Mouse (Mus musculus) cerebellum, postnatal 14 days (tissue): ENCODE results near the gene Ace.
A peak's percentile ranks its signal among the peaks of the same experiment; 100 is the strongest.

Experiments
- DNase-seq, 2 experiments: peaks; one replicate each; pipeline ENCODE4 v3.0.0; 2021; ENCODE audit warnings: mixed read lengths in 2 of 2

Gene Ace

DNA sequence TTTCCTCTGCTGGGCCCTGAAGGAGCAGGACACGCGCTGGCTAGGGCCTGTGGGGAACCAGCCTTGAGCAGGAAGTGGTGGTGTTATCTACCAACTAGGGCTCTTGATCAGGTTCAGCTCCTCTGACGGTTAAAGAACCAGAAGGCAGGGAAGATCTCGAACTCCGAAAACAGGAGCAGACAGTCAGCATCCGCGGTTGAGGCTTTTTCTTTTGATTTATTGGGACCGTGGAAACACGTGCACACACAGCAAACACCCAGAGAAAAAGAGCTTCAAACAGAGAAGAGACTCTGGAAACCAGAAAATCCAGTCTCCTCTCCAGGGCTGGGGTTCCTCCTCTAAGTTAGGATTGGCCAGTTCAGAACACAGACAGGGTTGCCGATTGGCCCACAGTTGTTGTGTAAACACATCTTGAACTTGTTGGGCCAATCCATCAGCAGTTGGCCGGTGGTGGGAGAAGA lies 21.0 kb upstream of the Ace start:
- DNase-seq = no peak

- DNase-seq = no peak
Observed at GRCm38 (mm10) chr11:105948255-105948654, 19.5 kb upstream of the Ace start.

GRCm38 (mm10) chr11:105950519-105950918 lies 17.2 kb upstream of the Ace start:
- DNase-seq = no peak

- no peak for DNase-seq
Observed at GRCm38 (mm10) chr11:105951601-105952044, 16.1 kb upstream of the Ace start.

DNA sequence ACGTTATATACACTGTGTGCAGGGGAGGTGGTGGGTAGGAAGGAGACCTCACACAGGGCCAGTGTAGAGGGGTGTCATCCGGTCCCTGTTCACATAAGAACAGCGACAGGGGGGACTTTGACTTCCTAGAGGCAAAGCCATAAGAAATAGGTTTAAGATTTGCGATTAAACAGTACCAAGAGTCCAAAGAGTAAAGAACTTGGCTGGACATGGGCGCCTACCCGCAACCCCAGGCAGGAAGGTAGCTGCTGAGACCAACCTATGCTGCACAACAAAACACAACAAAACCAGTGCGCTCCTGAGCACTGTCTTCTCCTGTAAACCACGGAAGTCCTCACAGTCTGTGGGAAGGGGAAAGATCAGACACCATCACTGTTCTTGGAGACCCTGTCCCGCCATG lies 15.6 kb upstream of the Ace start:
- no peak for DNase-seq

DNA sequence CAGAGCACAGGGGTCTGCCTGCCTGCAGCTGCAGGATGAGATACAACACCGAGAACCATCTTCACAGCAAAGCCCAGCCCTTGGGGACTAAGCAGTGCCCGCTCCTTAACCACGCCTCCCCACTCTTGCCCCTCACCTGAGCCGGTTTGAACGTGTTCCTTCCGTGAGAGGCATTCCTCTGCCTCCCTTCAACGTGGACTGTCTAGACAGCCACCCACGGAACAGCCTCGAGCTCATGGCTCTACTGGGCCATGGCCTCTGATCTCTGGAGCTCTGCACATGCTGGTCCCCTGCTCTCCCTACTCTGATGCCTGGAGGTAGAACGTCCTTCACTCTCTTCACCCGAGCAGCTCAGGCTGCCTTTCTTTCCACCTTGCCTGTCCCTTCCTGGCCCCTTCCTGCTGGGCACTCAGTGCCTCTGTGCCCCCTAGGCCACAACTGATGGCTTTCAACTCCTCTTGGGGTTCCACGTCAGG lies 14.8 kb upstream of the Ace start, which contains the start of gene Cyb561:
Gene Cyb561, minus strand, starts transcription at position 426 of the 476 bp plus-strand sequence.
- DNase-seq = no peak

DNA sequence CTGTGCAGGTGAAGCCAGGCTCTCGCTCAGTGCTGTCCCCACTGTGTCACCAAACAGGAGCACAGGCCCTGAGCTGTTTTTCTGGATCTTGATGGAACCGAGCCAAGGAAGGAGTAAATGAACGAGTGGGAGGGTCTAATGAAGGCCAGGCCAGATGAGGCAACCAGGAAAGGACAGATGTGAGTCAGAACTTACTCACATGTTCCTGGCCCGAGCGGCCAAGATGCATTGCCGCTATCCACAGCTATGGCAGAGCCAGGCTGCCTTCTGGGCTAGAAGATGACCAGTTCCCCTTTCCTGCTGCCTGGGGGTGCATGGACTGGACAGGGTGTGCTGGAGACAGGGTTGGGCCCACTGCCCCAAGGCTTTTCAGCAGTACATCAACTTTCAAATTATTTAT lies 14.3 kb upstream of the Ace start:
- no peak for DNase-seq

- DNase-seq = no peak
Observed at GRCm38 (mm10) chr11:105955815-105956430, 11.8 kb upstream of the Ace start.

DNA sequence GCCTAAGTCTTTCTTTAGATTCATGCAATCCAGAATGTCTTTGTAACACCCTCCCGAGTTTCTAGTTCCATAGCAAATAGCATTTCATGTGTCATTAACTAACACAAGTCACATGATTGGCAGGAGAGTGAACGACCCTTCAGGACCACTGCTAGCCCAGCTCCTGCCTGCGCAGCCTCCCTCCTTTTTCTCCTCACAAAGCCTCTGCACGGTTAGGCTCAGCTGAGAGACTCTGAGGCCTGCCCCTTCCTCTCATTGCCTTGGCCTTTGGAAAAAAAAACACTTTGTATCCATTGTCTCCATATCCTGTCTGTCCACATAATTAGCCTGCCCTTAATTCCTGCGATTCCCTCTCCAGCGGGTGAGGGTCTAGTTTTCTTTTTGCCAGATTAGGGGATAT lies 10.2 kb upstream of the Ace start:
- DNase-seq = no peak

DNA sequence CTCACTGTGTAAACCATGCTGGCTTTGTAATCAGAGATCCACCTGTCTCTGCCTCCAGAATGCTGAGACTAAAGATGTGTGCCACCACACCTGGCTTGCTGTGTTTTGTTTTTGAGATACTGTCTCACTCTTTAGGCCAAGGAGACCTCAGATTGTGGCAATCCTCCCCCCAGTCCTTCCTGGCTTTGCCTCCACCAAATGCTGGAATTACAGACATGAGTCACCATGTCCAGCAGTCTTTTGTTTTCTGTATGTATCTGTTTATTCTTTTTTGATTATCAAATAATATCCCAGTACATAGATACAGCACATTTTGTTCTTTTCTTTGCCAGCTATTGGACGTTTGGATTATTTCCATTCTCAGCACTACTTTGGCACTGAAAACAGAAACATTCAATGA lies 9.2 kb upstream of the Ace start:
- no peak for DNase-seq

- DNase-seq = peak; percentile 69 to 79
Observed at GRCm38 (mm10) chr11:105959355-105959754, 8.4 kb upstream of the Ace start.

GRCm38 (mm10) chr11:105964691-105965090 lies 3.1 kb upstream of the Ace start:
- DNase-seq = peak in 1 of 2 experiments; percentile 58

- no peak for DNase-seq
Observed at GRCm38 (mm10) chr11:105966288-105966687, 1.5 kb upstream of the Ace start.

- no peak for DNase-seq
Observed at GRCm38 (mm10) chr11:105968948-105969347, 1.2 kb downstream of the Ace start.

- peak; percentile 48 to 71 for DNase-seq
Observed at GRCm38 (mm10) chr11:105969516-105969915, 1.8 kb downstream of the Ace start.

GRCm38 (mm10) chr11:105974593-105974992 lies 6.8 kb downstream of the Ace start:
- DNase-seq = peak; percentile 74 to 80

GRCm38 (mm10) chr11:105975050-105975449 lies 7.3 kb downstream of the Ace start:
- peak; percentile 75 to 80 for DNase-seq

DNA sequence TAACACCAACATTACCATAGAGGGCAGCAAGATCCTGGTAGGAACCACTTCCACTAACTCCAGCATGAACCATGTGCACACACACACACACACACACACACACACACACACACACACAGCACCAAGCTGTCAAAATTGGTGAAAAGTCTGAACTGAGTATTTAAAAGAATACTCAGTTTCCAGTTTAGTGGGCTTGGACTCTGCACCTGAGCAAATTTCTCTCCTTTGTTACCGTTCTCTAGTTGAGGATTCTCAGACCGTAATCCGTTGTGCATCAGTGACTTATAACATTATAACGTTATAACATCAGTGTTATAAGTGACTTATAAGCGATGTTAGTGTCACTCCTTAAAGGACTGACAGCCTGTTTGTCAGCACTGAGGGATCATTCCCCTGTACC lies 7.9 kb downstream of the Ace start:
- peak in 1 of 2 experiments; percentile 30 for DNase-seq

DNA sequence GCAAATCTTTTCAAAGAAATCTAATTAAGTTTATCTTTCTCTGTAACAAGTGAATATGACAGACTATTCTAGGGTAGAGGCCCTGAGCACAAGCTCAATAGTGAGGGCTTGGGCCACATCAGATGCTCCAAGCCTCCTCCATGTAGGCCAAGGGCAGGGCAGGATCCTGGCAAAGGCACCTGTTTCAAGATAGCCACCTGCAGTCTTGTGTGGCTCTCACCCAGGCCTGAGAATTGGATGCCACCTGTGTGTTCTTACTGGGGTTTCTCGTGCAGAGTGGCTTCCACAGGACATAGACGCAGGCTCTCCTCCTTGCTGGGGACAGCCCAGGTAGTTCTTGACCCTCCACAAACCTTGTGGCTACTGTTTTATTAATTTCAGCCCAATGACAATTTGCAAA lies 10.5 kb downstream of the Ace start:
- peak; percentile 38 to 60 for DNase-seq

DNA sequence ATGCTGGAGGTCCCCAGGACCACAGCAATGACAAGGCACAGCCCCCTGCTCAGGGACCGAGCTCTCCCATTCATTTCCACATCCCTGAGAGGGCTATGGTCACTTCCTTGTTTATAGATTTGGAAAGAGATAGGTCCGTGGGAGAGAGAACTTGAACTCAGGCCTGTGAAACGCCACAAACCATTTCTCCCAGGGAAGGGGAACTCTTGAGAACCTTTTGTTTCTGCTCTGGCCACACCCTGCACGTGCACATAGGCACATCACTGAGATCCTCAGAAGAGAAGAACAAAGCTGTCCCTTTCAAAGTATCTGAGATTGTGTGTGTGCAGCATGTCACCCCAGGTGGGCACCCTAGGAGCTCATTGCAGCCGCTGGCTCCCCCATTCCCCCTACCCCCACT lies 10.9 kb downstream of the Ace start:
- no peak for DNase-seq

DNA sequence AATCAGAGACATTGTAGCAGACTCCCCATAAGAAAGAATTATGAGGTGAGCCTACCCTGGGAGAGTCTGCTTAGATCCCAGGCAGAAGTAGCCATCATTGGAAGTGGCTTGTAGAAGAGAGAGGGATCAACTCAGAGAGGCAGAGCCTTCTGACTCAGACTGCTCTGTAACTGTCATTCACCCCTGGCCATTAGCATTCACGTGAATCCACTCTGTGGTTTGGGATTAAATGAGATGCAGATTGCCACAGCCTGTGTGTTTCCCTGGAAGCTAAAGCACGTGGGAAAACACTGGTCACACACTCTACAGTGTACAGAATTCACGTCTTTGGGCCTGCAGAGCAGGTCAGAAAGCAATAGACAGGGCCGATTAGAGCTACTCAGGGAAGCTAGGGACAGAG lies 16.7 kb downstream of the Ace start:
- no peak for DNase-seq

- DNase-seq = peak; percentile 65 to 66
Observed at GRCm38 (mm10) chr11:105987446-105987845, 19.7 kb downstream of the Ace start.

- DNase-seq = no peak
Observed at GRCm38 (mm10) chr11:105989446-105989845, 21.7 kb downstream of the Ace start.

DNA sequence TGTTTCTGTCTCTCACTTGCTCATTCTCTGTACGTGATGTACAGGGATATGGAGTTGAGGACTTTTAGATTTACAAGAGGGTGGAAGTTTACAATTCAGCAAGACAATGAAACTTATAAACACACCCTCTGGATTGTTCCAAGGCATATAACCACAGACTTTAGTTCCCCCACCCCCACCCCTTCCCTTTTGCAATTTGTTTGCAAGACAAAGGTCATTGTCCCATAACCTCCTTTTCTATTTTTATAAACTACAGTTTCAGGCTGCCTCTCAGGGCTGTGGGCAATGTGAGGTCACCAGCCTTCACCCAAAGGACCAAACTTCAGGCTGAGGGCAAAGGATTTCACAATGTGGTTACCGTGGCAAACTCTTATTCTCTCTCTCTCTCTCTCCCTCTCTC lies 22.5 kb downstream of the Ace start:
- DNase-seq = no peak

DNA sequence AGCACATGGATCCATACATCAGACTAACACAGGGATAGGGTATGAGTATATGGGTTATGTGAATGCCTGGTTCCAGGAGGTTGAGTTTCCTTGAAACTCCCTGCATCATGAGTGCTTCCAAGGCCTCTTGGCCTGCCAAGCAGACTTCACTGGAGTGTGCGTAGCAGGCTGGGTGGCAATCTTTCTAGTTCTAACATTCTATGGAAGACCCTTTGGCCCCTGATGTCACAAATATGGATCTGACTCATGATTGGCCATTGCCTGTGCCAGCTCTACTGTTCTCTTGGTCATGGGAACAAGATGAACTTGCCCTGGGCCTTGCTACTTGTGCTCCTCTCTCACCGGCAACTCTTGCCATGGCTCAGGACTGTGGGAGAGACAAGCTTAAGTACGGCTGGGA lies 26.6 kb downstream of the Ace start, which contains the start of gene Ace3:
Gene Ace3, plus strand, starts transcription at position 301 of the 400 bp plus-strand sequence.
- no peak for DNase-seq
